Mouse (Mus musculus) gastrocnemius, adult 8-10 months (tissue): ENCODE data around the gene Zfp986. TPM values are rescaled to one million over a fixed set of nuclear protein-coding genes. Genes with fewer than 3 reads are reported as not detected.
"Not testable (repeated sequence)": the region's sequence is repeated elsewhere in the genome, so short reads cannot be mapped to it uniquely, and the experiment has no call there.

Experiments
- DNase-seq, 2 experiments: peaks; one replicate each; pipeline ENCODE4 v3.0.0; 2022; ENCODE audit warnings: low spot score in 2 of 2
- total RNA-seq, 4 experiments: library from RNA; stranded (reverse); gene quantifications; 2 replicates each; pipeline ENCODE4 v1.2.4; 2022

Gene Zfp986
- not detected for total RNA-seq

DNA sequence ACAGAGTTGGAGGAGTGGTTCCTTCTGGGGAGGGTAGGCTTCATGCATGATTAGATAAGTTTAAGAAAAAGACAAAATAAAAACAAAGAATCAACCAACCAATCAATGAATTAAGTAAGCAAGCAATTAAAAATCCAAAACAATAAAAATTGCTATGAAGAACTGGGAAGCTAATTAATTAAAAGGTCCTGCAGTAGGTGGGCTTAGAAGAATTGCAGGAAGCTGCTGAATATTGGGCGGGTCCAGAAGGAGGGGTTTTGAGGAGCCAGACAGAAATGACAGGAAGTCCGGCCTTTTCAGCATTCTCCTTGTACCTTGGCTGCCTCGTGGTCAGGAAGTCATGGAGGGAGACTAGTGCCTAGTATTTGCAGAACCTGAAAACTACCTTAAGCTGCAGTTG lies at the start of gene Zfp986:
Gene Zfp986, plus strand, starts transcription at position 301 of the 400 bp plus-strand sequence.
- DNase-seq, result not testable (repeated sequence)

DNA sequence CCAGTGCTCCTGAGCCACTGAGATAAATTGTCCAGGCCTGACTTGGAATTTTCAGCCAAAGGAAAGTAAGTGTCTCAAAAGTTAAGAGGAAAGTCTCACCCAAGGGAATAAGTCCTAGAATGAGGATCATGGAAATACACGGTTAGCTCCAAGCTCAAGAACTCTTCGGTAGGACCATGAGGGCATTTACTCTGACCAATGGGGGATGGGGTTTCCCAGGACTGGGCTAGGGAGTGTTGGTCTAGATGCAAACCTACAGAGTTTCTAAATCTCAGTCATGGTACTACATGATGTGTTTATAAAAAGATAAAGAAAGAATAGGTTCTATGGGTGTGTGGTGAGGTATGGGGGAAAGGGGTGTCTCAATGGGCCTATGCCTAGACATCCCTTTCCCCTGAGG lies 48.6 kb upstream of the Zfp986 start:
- DNase-seq, result not testable (repeated sequence)

DNA sequence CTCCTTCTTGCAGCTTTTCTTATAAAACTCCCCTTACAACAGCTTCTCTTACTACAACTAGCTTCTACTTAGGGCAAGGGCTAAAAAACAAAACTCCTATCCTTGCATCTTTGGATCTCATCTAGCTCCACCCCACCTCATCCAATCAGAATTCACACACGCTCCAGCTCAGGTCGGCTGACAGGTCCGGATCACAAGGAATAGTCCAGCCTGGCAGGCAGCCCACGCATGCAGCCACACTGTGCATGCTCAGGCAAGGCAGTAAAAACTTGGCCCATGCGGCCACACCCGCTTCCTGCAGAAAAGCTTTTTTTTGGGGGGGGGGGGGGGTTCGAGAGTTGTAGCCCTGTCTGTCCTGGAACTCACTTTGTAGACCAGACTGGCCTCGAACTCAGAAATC lies 43.0 kb upstream of the Zfp986 start:
- not testable (repeated sequence) for DNase-seq

DNA sequence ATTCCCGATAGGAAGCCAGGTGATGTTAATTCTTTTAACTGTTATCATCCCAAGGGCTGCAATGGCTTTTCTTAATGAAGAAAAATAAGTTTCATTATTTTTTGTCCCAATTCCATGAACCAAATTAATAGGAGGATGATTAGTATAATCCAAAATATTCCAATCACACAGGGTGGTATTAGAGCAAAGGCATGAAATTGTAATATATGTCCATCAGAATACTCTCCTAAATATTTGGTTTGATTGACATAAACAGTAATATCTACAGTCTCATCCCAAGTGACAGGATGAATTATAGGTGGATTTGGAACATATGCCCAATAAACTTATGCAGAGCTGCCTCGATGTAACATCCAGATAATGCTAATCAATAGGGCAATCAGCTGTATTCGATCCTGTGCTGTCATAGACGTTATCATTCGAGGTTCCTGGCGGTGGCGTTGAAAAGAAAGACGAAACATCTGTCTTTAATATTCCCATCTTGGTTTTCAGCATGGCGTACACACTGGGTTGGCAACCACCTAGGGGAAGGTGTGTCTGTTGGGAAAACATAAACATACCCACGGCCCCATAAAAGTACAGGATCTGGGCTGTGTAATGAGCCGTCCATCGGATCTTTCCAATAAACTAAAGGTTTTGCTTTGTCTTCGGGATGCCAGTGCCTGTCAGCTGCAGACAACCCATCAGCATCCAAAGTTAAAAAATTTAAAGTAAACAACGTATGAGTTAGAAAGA lies 37.1 kb upstream of the Zfp986 start:
- DNase-seq, result not testable (repeated sequence)

DNA sequence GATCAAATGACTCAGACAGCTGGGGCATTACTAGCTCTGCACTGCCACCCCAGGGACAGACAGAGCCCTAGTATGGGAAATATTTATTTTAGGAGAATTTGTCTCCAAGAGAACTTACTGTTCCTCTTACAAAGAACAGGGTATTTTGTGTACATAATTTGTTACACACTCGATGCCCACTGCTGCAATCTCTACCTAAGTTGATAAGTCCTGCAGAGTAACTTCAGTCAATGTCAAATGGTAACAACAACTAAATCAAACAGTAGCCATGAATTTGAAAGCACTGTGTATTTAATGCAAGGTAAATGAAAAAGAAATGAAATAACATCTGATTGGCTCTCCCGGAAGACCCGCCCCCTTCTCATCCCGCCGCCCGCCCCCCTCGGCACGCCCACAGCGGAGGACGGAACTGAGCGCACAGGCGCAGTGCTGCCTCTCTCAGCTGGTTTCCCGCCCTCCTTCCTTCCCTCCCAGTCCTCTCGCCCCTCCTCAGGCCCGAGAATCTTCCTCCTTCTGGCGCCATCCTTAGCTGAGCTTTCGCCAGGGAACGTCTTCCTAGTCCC lies 32.2 kb upstream of the Zfp986 start:
- DNase-seq, result not testable (repeated sequence)

DNA sequence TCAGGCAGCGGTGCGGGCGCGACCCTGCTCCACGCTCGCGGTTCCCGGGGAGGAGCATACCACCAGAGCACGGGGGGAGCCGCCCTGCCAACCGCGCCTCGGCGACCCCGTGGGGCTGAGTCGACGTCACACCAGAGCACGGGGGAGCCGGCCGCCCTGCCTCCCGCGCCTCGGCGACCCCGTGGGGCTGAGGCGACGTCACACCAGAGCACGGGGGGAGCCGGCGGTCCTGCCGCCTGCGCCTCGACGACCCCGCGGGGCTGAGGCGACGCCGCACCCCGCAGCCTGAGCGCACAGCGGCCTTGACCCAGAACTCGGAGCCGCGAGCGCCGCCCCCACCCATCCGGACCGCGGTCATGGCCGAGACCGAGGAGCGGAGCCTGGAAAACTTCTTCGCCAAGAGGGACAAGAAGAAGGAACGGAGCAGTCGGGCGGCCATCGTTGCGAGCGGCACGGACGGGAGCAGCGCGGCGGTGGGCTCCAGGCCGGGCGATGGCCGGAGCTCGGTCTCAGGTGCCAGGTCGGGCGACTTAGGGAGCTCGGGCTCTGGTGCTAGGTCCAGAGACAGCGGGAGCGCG lies 31.6 kb upstream of the Zfp986 start:
- peak in 1 of 2 experiments; percentile 7 for DNase-seq

DNA sequence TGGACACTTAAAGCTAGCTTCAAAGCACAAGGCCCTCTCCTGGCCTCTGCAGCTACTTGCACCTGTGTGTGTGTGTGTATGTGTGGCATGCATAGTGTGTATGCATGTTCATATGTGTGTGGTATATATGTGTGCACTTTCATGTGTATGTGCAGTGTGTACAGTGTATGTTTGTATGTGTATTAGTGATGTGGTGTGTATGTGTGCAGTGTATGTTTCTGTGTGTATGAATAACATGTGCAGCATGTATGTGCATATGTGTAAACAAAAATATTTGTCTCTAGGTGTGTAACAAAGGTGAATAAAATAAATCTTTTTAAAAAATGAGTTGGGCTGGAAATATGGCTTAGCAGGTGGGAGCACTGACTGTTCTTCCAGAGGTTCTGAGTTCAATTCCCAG lies 21.8 kb upstream of the Zfp986 start:
- not testable (repeated sequence) for DNase-seq

DNA sequence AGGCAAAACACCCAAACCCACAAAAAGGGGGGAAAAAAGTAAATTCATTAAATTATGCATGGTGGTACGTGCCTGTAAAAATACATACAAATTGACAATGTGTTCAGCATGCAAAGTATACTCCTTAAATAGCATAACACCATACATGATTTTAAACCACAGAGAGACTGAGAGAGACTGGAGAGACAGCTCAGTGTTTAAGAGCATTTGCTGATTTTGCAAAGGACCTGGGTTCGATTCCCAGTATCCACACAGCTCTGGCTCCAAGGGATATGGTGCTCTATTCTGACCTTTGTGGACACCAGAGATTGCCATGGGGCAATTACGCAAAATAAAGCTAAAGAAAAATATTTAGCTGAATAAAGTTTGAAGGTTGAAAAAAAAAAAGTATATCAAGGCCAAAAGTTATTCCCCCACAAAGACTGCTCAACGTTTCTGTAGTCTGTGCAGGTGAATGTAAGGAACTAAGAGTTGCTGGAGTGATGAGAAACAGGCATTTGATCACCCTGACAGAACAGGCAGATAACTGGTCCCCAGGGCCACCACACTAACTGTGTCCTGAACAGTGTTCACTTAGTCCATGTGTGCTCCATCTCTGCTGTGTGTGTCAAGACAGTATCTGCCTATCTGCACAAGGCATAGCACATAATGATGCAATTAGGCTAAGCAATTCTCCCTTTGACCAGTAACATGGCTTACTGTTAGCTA lies 20.3 kb upstream of the Zfp986 start:
- DNase-seq, result not testable (repeated sequence)

DNA sequence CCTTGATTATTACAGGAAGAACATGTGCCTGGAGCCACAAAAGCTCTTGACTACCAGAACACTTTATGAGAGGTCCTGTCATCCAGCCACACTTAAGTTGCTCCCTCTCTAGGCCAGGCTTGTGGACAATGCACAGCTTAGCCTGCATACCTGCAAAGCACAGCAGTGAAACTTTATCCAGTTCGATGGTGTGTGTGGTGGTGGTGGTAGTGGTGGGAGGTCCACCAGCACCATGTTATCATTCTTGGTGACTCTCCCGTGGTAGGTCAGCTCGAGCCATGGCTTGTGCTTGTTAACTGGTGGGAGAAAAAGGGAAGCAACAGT lies 19.7 kb upstream of the Zfp986 start:
- not testable (repeated sequence) for DNase-seq

DNA sequence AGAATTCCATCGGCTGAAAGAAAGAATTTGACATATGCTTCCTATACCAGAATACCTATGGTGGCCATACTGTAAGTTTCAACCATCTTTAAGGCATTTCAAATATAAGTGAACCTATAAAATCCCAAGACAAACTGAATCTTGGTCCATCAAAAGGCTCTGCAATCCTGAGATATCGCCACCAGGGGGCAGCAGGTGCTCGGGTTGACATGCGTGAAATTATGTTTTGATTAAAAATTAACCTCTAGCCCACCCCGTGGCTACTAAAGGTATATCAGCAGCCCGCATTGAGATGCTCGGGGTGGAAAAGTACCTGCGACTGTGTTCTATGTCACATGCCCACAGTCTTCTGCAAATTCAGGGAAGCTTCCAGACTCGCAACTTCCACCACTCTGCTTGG lies 17.2 kb upstream of the Zfp986 start:
- DNase-seq, result not testable (repeated sequence)

DNA sequence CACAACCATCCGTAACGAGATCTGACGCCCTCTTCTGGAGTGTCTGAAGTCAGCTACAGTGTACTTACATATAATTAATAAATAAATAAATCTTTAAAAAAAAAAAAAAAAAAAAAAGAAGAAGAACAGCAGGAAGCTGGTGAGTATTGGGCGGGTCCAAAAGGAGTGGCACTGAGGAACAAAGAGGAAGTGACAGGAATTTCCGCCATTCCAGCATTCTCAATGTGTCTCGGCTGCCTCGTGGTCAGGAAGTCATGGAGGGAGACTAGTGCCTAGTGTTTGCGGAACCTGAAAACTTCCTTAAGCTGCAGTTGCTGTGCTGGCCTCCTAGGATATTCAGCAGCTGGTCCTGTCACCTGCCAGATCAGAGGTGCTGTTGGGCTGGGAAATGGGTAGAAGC lies 4.7 kb upstream of the Zfp986 start:
- not testable (repeated sequence) for DNase-seq

Other genes with a start within 250 kb of the Zfp986 start
- gene Zfp980, start 198.1 kb upstream of the Zfp986 start, total RNA-seq, result under 1 TPM in 2 of 4 experiments, not detected in 2; 0.12 to 0.16 TPM
- not detected for gene Zfp987, start 228.5 kb downstream of the Zfp986 start, total RNA-seq